Mouse (Mus musculus) CD4-positive helper T cell, adult 2 months (primary cell): ENCODE measurements around the gene Gm28042.

ENCODE experiments used
- DNase-seq: peaks from one replicate; pipeline ENCODE4 v3.0.0-alpha.2; 2012; ENCODE audit warnings: low read depth, missing footprints, low spot score

The Gm28042 gene

GRCm38 (mm10) chr2:120058818-120059217, 31.5 kb downstream of the Gm28042 start:
- no peak for DNase-seq

GRCm38 (mm10) chr2:120059466-120059865, 32.2 kb downstream of the Gm28042 start:
- no peak for DNase-seq

- no peak for DNase-seq
Observed at GRCm38 (mm10) chr2:120060190-120060589, 32.9 kb downstream of the Gm28042 start.

- DNase-seq = no peak
Observed at GRCm38 (mm10) chr2:120060651-120061050, 33.4 kb downstream of the Gm28042 start.

- DNase-seq = no peak
Observed at GRCm38 (mm10) chr2:120062248-120062647, 35.0 kb downstream of the Gm28042 start.

- DNase-seq = no peak
Observed at GRCm38 (mm10) chr2:120064639-120065038, 37.3 kb downstream of the Gm28042 start.

- no peak for DNase-seq
Observed at GRCm38 (mm10) chr2:120065243-120065642, 38.0 kb downstream of the Gm28042 start.

GRCm38 (mm10) chr2:120066224-120066623, 38.9 kb downstream of the Gm28042 start:
- no peak for DNase-seq

GRCm38 (mm10) chr2:120068555-120069465, 41.5 kb downstream of the Gm28042 start:
- DNase-seq = peak; percentile 12

- no peak for DNase-seq
Observed at GRCm38 (mm10) chr2:120069466-120069990, 42.2 kb downstream of the Gm28042 start.

- no peak for DNase-seq
Observed at GRCm38 (mm10) chr2:120074096-120074495, 46.8 kb downstream of the Gm28042 start.

- DNase-seq = peak; percentile 47
Observed at GRCm38 (mm10) chr2:120076076-120076705, 48.9 kb downstream of the Gm28042 start.

- no peak for DNase-seq
Observed at GRCm38 (mm10) chr2:120082416-120082815, 55.1 kb downstream of the Gm28042 start.

GRCm38 (mm10) chr2:120084593-120085361, 57.5 kb downstream of the Gm28042 start:
- no peak for DNase-seq

GRCm38 (mm10) chr2:120086038-120086437, 58.7 kb downstream of the Gm28042 start:
- no peak for DNase-seq

GRCm38 (mm10) chr2:120087391-120087790, 60.1 kb downstream of the Gm28042 start:
- DNase-seq = no peak

GRCm38 (mm10) chr2:120087897-120088296, 60.6 kb downstream of the Gm28042 start:
- no peak for DNase-seq

- no peak for DNase-seq
Observed at GRCm38 (mm10) chr2:120090979-120091378, 63.7 kb downstream of the Gm28042 start.
